Mouse (Mus musculus) mouse embryonic stem cell (cell line): Measurements from ENCODE around the gene Slc26a9.

ENCODE experiments used
- in situ Hi-C, 2 experiments: fragments of 300-500 bp; cut with MboI; formaldehyde crosslinking; loops; 1 replicate in 1 of 2; 3 replicates in 1 of 2; pipeline ENCODE4 v1.14.3; 2019 to 2020; ENCODE audit warnings: low sequenced_read_pairs in 2 of 2, low pct_unique_long_range_greater_than_20kb in 1 of 2, mixed read lengths in 1 of 2; ENCODE audit not compliant: unreplicated experiment in 1 of 2

Gene Slc26a9

GRCm38 (mm10) chr1:131743868-131744464 lies at the start of gene Slc26a9:
Slc26a9 (plus strand) TSS chr1:131744022.
- in situ Hi-C loops = no loop called here

GRCm38 (mm10) chr1:131695308-131695707 lies 48.5 kb upstream of the Slc26a9 start:
- in situ Hi-C loops = no loop called here

GRCm38 (mm10) chr1:131696325-131696724 lies 47.5 kb upstream of the Slc26a9 start:
- in situ Hi-C loops = no loop called here

- in situ Hi-C loops = no loop called here
Observed at GRCm38 (mm10) chr1:131698770-131699169, 45.1 kb upstream of the Slc26a9 start.

GRCm38 (mm10) chr1:131699642-131700041 lies 44.2 kb upstream of the Slc26a9 start:
- in situ Hi-C loops = no loop called here

GRCm38 (mm10) chr1:131700447-131700846 lies 43.4 kb upstream of the Slc26a9 start:
- in situ Hi-C loops = no loop called here

- in situ Hi-C loops = no loop called here
Observed at GRCm38 (mm10) chr1:131701391-131701790, 42.4 kb upstream of the Slc26a9 start.

GRCm38 (mm10) chr1:131702094-131702766 lies 41.6 kb upstream of the Slc26a9 start:
- in situ Hi-C loops = no loop called here

- in situ Hi-C loops = no loop called here
Observed at GRCm38 (mm10) chr1:131703482-131703881, 40.3 kb upstream of the Slc26a9 start.

GRCm38 (mm10) chr1:131708338-131708737 lies 35.5 kb upstream of the Slc26a9 start:
- in situ Hi-C loops = no loop called here

GRCm38 (mm10) chr1:131711518-131711917 lies 32.3 kb upstream of the Slc26a9 start:
- in situ Hi-C loops = loop anchor here in 1 of 2 experiments (10.0 kb wide), 1 partner anchor 53 kb away; no protein-coding TSS in a partner anchor

GRCm38 (mm10) chr1:131712386-131712785 lies 31.4 kb upstream of the Slc26a9 start:
- in situ Hi-C loops = loop anchor here in 1 of 2 experiments (10.0 kb wide), 1 partner anchor 52 kb away; no protein-coding TSS in a partner anchor

- in situ Hi-C loops = loop anchor here in 1 of 2 experiments (10.0 kb wide), 1 partner anchor 50 kb away; no protein-coding TSS in a partner anchor
Observed at GRCm38 (mm10) chr1:131714388-131715337, 29.2 kb upstream of the Slc26a9 start.

GRCm38 (mm10) chr1:131718952-131719694 lies 24.7 kb upstream of the Slc26a9 start:
- in situ Hi-C loops = loop anchor here in 1 of 2 experiments (10.0 kb wide), 1 partner anchor 46 kb away; no protein-coding TSS in a partner anchor

GRCm38 (mm10) chr1:131721989-131722388 lies 21.8 kb upstream of the Slc26a9 start:
- in situ Hi-C loops = no loop called here

GRCm38 (mm10) chr1:131723549-131723948 lies 20.3 kb upstream of the Slc26a9 start:
- in situ Hi-C loops = no loop called here

GRCm38 (mm10) chr1:131726586-131726985 lies 17.2 kb upstream of the Slc26a9 start:
- in situ Hi-C loops = no loop called here
